Mouse (Mus musculus): ENCODE measurements around the gene Zfp740. TPM values are rescaled to one million over a fixed set of nuclear protein-coding genes. Genes with fewer than 3 reads are reported as not detected.

The Zfp740 gene
- total and polyA plus RNA-seq, 3 experiments, result 32.1 to 46.1 (median 37.4) TPM

DNA sequence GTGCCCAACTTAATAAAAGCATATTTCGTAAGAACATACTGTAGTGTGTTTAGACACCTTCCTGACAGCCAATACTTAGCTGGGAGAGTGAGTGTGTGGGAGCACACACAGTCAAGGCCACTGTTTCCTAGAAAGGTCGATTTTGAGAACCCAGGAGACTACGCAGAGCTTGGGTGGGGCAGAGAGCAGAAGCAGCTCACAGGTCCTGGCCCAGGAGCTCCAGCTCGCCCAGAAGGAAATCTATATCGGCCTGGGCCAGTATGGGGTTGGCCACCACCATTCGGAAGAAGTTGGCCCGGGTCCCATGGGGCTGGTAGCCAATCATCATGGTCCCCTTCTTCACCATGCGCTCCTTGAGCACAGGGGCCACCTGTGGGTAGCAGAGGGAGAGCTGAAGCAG, 25.6 kb upstream of the Zfp740 start:
- Histone ChIP-seq H3K27ac (ENCODE audit: insufficient read depth, low read depth) (no peak overlapping the region), H3K4me3 (replicated peaks in 1 of 3; ENCODE audit: low read depth in 2 of 3, low read length in 2 of 3, poor library complexity in 1 of 3) (no peak overlapping the region), H3K27me3 (replicated peaks) (no peaks in the 10 kb centered on the region), H3K4me1 (ENCODE audit: control insufficient read depth in 1 of 2, insufficient read depth in 2 of 2) (peaks cover 0 to 4% of the 10 kb centered on the region in 2 experiments; a peak in 2 of 4 replicates), H3K36me3 (replicated peaks in 1 of 2; ENCODE audit: control insufficient read depth in 1 of 2, insufficient read depth in 1 of 2, low read length in 1 of 2) (peaks cover 0 to 4% of the 10 kb centered on the region in 2 experiments), H3K9ac (ENCODE audit: insufficient read depth, low read depth) (no peak overlapping the region), H3K79me2 (replicated peaks; ENCODE audit: control insufficient read depth, extremely low read depth, insufficient read depth, poor library complexity, severe bottlenecking) (no peaks in the 10 kb centered on the region), H3K9me3 (replicated peaks; ENCODE audit: low read length) (no peaks in the 10 kb centered on the region), H3K4me2 (ENCODE audit: insufficient read depth, low read depth, poor library complexity, severe bottlenecking) (no peak overlapping the region)
- TF ChIP-seq ZKSCAN1 (IDR thresholded peaks at IDR 0.05; ENCODE audit: borderline replicate concordance, low read depth, low read length) (no peak), ZNF384 (IDR thresholded peaks at IDR 0.05; ENCODE audit: low read depth, low read length) (no peak), JUN (IDR thresholded peaks at IDR 0.05; ENCODE audit: insufficient read depth, low read depth, low read length) (no peak), MAX (IDR thresholded peaks at IDR 0.05; ENCODE audit: low read length) (no peak), USF1 (IDR thresholded peaks at IDR 0.05; ENCODE audit: low read depth, low read length) (no peak), CHD2 (IDR thresholded peaks at IDR 0.05; ENCODE audit: low read length) (no peak), BHLHE40 (IDR thresholded peaks at IDR 0.05; ENCODE audit: low read depth, low read length) (no peak), ETS1 (conservative IDR thresholded peaks at IDR 0.05; ENCODE audit: low read depth, low read length) (no peak), MXI1 (IDR thresholded peaks at IDR 0.05; ENCODE audit: low read depth, low read length) (no peak), SIN3A (IDR thresholded peaks at IDR 0.05; ENCODE audit: low read length) (no peak)
- dilution Hi-C loops (cut with MboI; ENCODE audit: extremely low pct_ligation_motif_present, extremely low pct_unique_long_range_greater_than_20kb, low sequenced_read_pairs), result no loop called here
- in situ Hi-C loops (cut with MboI; ENCODE audit: low pct_ligation_motif_present, low pct_unique_long_range_greater_than_20kb, low sequenced_read_pairs), result no loop called here
- no peak for DNase-seq (ENCODE audit: extremely low read depth)

DNA sequence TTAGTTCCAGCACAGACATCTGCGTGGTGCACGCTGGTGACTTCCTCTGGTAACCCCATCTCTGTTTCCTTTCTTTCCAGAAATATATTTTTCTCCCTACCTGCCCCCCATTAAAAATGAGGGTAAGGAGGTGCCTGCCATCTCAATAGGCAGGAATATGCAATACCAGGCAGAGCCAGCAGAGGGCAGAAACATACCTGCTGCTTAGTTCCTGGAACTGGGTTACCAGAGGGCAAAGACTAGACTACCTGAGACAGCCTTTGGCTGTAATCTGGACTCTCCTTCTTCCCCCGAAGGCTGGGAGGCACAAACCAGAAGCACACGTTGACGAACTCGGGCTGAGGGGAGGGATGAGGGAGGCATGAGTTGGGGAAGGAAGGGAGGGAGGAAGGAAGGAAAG, 24.8 kb upstream of the Zfp740 start:
- dilution Hi-C loops (cut with MboI; ENCODE audit: extremely low pct_ligation_motif_present, extremely low pct_unique_long_range_greater_than_20kb, low sequenced_read_pairs) (no loop called here), in situ Hi-C loops (cut with MboI; ENCODE audit: low pct_ligation_motif_present, low pct_unique_long_range_greater_than_20kb, low sequenced_read_pairs) (no loop called here)
- H3K36me3 ChIP-seq (replicated peaks in 1 of 2; ENCODE audit: control insufficient read depth in 1 of 2, insufficient read depth in 1 of 2, low read length in 1 of 2), result peaks cover 0 to 4% of the 10 kb centered on the region in 2 experiments
- H3K4me3 ChIP-seq (replicated peaks in 1 of 3; ENCODE audit: low read depth in 2 of 3, low read length in 2 of 3, poor library complexity in 1 of 3), result no peak overlapping the region
- peaks cover 0 to 4% of the 10 kb centered on the region in 2 experiments; a peak in 2 of 4 replicates for H3K4me1 ChIP-seq (ENCODE audit: control insufficient read depth in 1 of 2, insufficient read depth in 2 of 2)
- TF ChIP-seq IRF4 (IDR thresholded peaks at IDR 0.05; ENCODE audit: low read depth, low read length), result peak; percentile 29; the same call in 1 of the 2 replicates
- no peak for TF ChIP-seq UBTF (IDR thresholded peaks at IDR 0.05; ENCODE audit: low read depth, low read length)
- TF ChIP-seq CHD1 (IDR thresholded peaks at IDR 0.05; ENCODE audit: low read depth, low read length), result no peak
- peak; percentile 86 for TF ChIP-seq ZC3H11A (IDR thresholded peaks at IDR 0.05; ENCODE audit: low read depth, low read length)
- peak; percentile 65 for TF ChIP-seq ELF1 (IDR thresholded peaks at IDR 0.05; ENCODE audit: low read depth, low read length)
- TF ChIP-seq CTCF (conservative IDR thresholded peaks at IDR 0.05 in 1 of 2, IDR thresholded peaks at IDR 0.05 in 1 of 2; ENCODE audit: low read depth in 2 of 2, low read length in 2 of 2), result peak; percentile 97 to 98
- TF ChIP-seq SMC3 (IDR thresholded peaks at IDR 0.05; ENCODE audit: low read depth, low read length), result peak; percentile 96
- TF ChIP-seq POLR2AphosphoS2 (IDR thresholded peaks at IDR 0.05; ENCODE audit: low read depth, low read length), result no peak
- peak; percentile 95 for TF ChIP-seq RAD21 (IDR thresholded peaks at IDR 0.05; ENCODE audit: low read depth, low read length)
- H3K27me3 ChIP-seq (replicated peaks), result no peaks in the 10 kb centered on the region
- no peak overlapping the region for H3K27ac ChIP-seq (ENCODE audit: insufficient read depth, low read depth)
- H3K4me2 ChIP-seq (ENCODE audit: insufficient read depth, low read depth, poor library complexity, severe bottlenecking), result no peak overlapping the region
- H3K9ac ChIP-seq (ENCODE audit: insufficient read depth, low read depth), result no peak overlapping the region
- no peaks in the 10 kb centered on the region for H3K9me3 ChIP-seq (replicated peaks; ENCODE audit: low read length)
- DNase-seq (ENCODE audit: extremely low read depth), result peak; percentile 83
- no peaks in the 10 kb centered on the region for H3K79me2 ChIP-seq (replicated peaks; ENCODE audit: control insufficient read depth, extremely low read depth, insufficient read depth, poor library complexity, severe bottlenecking)

Data from CH12.LX (cell line).